Mouse (Mus musculus) liver, embryonic 13.5 days (tissue): ENCODE results near the gene Vmn1r179. TPM values are rescaled to one million over a fixed set of nuclear protein-coding genes. Genes with fewer than 3 reads are reported as not detected.
"Not testable (repeated sequence)": the region's sequence is repeated elsewhere in the genome, so short reads cannot be mapped to it uniquely, and the experiment has no call there.

Source experiments
- ATAC-seq: fragments of 200-750 bp; cut with Nextera tagmentation; 2 replicates; pipeline ENCODE4 v1.8.0; 2017; ENCODE audit warnings: low read depth, mild to moderate bottlenecking, moderate number of reproducible peaks, moderate library complexity
- DNase-seq: peaks from one replicate; pipeline ENCODE4 v3.0.0; 2022
- H3K27ac ChIP-seq: fragments of 300-500 bp; sonication (generic); 2 replicates; pipeline ENCODE4 v1.5.1; 2015; ENCODE audit warnings: moderate library complexity, mild to moderate bottlenecking, inconsistent platforms
- H3K27me3 ChIP-seq: fragments of 300-500 bp; sonication (generic); 2 replicates; pipeline ENCODE4 v1.6.1; 2015; ENCODE audit warnings: mild to moderate bottlenecking, inconsistent platforms
- H3K36me3 ChIP-seq: fragments of 300-500 bp; sonication (generic); 2 replicates; pipeline ENCODE4 v1.6.1; 2015; ENCODE audit warnings: mild to moderate bottlenecking, inconsistent platforms
- H3K4me1 ChIP-seq: fragments of 300-500 bp; sonication (generic); replicated peaks from 2 replicates; pipeline ENCODE4 v1.6.1; 2015; ENCODE audit warnings: inconsistent platforms
- H3K4me2 ChIP-seq: fragments of 300-500 bp; sonication (generic); 2 replicates; pipeline ENCODE4 v1.6.1; 2015; ENCODE audit warnings: inconsistent platforms, mild to moderate bottlenecking, moderate library complexity
- H3K4me3 ChIP-seq: fragments of 300-500 bp; sonication (generic); replicated peaks from 2 replicates; pipeline ENCODE4 v1.5.1; 2015; ENCODE audit warnings: mild to moderate bottlenecking, inconsistent platforms
- H3K9ac ChIP-seq: fragments of 300-500 bp; sonication (generic); 2 replicates; pipeline ENCODE4 v1.6.1; 2015; ENCODE audit warnings: mild to moderate bottlenecking, inconsistent platforms
- H3K9me3 ChIP-seq: fragments of 300-500 bp; sonication (generic); replicated peaks from 2 replicates; pipeline ENCODE4 v1.6.1; 2016; ENCODE audit warnings: inconsistent platforms
- WGBS: fragments of 180-500 bp; shearing (Covaris S2); methylation state at CpG from one replicate; pipeline ENCODE4 v1.1.7; 2015; ENCODE audit not compliant: insufficient replicate concordance; 5-methylcytosine and 5-hydroxymethylcytosine counted together
- polyA plus RNA-seq: library from polyadenylated mRNA; unstranded; fragments of >200 nt; fragmentation: Nextera tagmentation; extraction: Ambion mirVana; gene quantifications from 2 replicates; pipeline ENCODE4 v1.2.1, GENCODE M21; 2015

Vmn1r179 gene
- polyA plus RNA-seq = not detected in 2 replicates

DNA sequence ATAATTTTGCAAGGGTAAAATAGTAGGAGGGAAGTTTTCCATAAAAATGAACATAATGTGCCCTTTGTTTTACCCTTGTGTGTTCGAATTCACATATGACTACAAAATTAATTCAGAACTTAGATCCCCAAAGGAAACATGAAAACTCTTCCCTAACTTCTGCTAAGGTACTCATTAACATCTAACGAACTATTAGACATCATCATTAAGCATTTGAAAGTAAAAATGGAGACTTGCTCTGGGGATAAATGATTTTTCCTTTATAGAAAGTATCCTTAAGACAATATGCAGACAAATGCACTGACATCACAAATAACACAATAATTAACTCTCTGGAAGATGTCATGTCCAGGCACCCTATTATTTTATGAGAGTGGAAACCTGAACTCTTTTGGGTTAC is at the start of gene Vmn1r179:
Gene Vmn1r179 (plus strand): TSS at position 301 of the 400 bp plus-strand sequence.
- Histone ChIP-seq H3K9ac (no peak within 1 kb of the TSS), H3K4me1 (no peaks in the 10 kb centered on the region), H3K27me3 (no peaks in the 10 kb centered on the region), H3K9me3 (no peaks in the 10 kb centered on the region), H3K4me3 (no peak within 1 kb of the TSS), H3K27ac (no peak within 1 kb of the TSS), H3K36me3 (no peaks in the 10 kb centered on the region), H3K4me2 (no peak within 1 kb of the TSS)
- no peak for ATAC-seq
- DNase-seq = no peak
- WGBS = 26% methylated on average over 2 of the region's 2 CpGs

DNA sequence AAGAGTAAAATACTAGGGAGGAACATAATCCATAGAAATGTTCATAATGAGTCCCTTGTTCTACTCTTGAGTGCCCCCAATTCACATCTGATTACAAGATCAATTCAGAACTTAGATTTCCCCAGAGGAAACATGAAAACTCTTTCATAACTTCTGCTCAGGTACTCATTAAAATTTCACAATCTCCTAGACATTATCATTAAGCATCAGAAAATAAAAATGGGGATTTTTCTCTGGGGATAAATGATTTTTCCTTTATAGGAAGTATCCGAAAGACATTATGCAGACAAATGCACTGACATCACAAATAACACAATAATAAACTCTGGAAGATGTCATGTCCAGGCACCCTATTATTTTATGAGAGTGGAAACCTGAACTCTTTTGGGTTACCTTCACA is 35.1 kb upstream of the Vmn1r179 start, which contains the start of gene Vmn1r178:
Gene Vmn1r178 (plus strand): TSS at position 301 of the 400 bp plus-strand sequence.
- no peak for ATAC-seq

DNA sequence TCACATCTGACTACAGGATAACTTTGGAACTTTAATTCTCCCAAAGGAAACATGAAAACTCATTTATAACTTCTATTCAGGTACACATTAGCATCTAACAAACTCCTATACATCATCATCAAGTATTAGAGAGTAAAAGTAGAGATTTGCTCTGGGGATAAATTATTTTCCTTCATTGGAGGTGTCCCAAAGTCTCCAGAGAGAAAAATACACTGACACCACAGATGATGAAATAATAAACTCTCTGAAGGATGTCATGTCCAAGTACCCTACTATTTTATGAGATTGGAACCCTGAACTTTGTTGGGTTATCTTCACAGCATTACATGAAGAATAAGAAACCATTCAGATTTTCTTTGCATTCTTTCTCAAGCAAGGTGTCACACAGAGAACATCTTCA is 23.6 kb downstream of the Vmn1r179 start, which contains the start of gene Vmn1r180:
Gene Vmn1r180 (plus strand): TSS at position 301 of the 400 bp plus-strand sequence.
- H3K9me3 ChIP-seq = no peaks in the 10 kb centered on the region
- H3K4me1 ChIP-seq = no peaks in the 10 kb centered on the region
- no peaks in the 10 kb centered on the region for H3K27me3 ChIP-seq
- no peaks in the 10 kb centered on the region for H3K36me3 ChIP-seq
- no peak for DNase-seq
- H3K4me2 ChIP-seq = no peak within 1 kb of the TSS
- no peak within 1 kb of the TSS for H3K9ac ChIP-seq
- no peak within 1 kb of the TSS for H3K27ac ChIP-seq
- ATAC-seq = no peak
- H3K4me3 ChIP-seq = no peak within 1 kb of the TSS

More for the DNA sequence above, 35.1 kb upstream of the Vmn1r179 start, which contains the start of gene Vmn1r178:
- Histone ChIP-seq H3K9ac (no peak within 1 kb of the TSS), H3K27me3 (no peaks in the 10 kb centered on the region), H3K36me3 (no peaks in the 10 kb centered on the region), H3K9me3 (no peaks in the 10 kb centered on the region), H3K4me3 (no peak within 1 kb of the TSS), H3K4me2 (no peak within 1 kb of the TSS), H3K4me1 (no peaks in the 10 kb centered on the region), H3K27ac (no peak within 1 kb of the TSS)
- WGBS = 58% methylated on average over 1 of the region's 1 CpGs
- no peak for DNase-seq

DNA sequence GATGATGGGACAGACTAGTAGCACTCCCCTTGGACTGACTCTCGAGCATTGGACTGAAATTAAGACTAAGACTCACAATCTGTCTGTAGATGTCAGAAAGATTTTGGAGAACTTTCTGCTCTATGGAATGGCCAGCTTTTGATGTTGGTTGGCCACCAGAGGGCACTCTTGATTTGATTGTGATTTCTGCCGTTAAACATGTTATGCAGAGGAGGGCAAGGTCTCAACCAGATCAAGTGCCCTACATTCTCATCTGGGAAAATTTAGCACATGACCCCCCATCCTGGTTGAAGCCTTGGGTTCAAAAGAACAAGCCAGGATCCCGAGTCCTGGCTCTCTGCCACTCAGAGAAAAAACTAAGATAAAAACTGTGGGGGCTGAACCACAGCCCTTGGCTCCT is 41.3 kb downstream of the Vmn1r179 start:
- not testable (repeated sequence) for H3K4me3 ChIP-seq, ATAC-seq, H3K4me1 ChIP-seq, H3K27me3 ChIP-seq, DNase-seq, H3K9me3 ChIP-seq, H3K9ac ChIP-seq, H3K4me2 ChIP-seq, H3K36me3 ChIP-seq, H3K27ac ChIP-seq
- 38% methylated on average over 3 of the region's 3 CpGs for WGBS

DNA sequence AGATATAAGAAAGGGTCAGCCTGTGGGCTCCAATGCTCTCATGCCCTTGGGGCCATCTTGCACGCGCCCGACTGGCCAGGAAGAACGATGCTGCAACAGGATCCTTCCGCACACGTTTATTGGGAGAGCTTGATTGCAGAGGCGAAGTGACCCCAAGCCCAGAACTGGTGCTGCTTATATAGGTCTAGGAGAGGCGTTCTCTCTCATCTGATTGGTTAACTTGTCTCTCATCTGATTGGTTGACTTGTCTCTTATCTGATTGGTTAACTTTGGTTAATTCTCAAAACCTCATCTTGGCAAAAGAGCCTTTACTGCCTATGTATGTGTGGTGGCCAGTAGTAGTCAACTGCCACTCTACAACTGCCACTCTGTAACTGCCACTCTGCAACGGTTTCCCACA is 47.5 kb downstream of the Vmn1r179 start, which contains the start of gene Vmn1r181:
Gene Vmn1r181 (plus strand): TSS at position 301 of the 400 bp plus-strand sequence.
- 58% methylated on average over 9 of the region's 9 CpGs for WGBS
- not testable (repeated sequence) for ATAC-seq, H3K27me3 ChIP-seq, H3K9me3 ChIP-seq, H3K4me2 ChIP-seq, DNase-seq, H3K4me1 ChIP-seq, H3K27ac ChIP-seq, H3K4me3 ChIP-seq, H3K36me3 ChIP-seq, H3K9ac ChIP-seq

Other genes starting within 250 kb of the Vmn1r179 start
- gene Vmn1r173, start 226.3 kb upstream of the Vmn1r179 start, polyA plus RNA-seq = not detected in 2 replicates
- not detected in 2 replicates for gene Vmn1r174, start 174.7 kb upstream of the Vmn1r179 start, polyA plus RNA-seq
- gene Vmn1r175, start 116.3 kb upstream of the Vmn1r179 start, polyA plus RNA-seq = not detected in 2 replicates
- gene Vmn1r176, start 89.6 kb upstream of the Vmn1r179 start, polyA plus RNA-seq = not detected in 2 replicates
- not detected in 2 replicates for gene Vmn1r177, start 60.5 kb upstream of the Vmn1r179 start, polyA plus RNA-seq
- not detected in 2 replicates for gene Vmn1r178, start 35.0 kb upstream of the Vmn1r179 start, polyA plus RNA-seq
- not detected in 2 replicates for gene Vmn1r180, start 23.7 kb downstream of the Vmn1r179 start, polyA plus RNA-seq
- not detected in 2 replicates for gene Vmn1r181, start 47.6 kb downstream of the Vmn1r179 start, polyA plus RNA-seq
- gene V1rd19, start 74.7 kb downstream of the Vmn1r179 start, polyA plus RNA-seq = not detected in 2 replicates
- gene Vmn1r183, start 126.3 kb downstream of the Vmn1r179 start, polyA plus RNA-seq = not detected in 2 replicates
- gene Zfp180, start 154.9 kb downstream of the Vmn1r179 start, polyA plus RNA-seq = 10.0 and 13.1 TPM in 2 replicates
- 1.0 TPM in 2 replicates for gene Zfp112, start 185.3 kb downstream of the Vmn1r179 start, polyA plus RNA-seq
- 3.8 and 4.6 TPM in 2 replicates for gene Zfp235, start 207.2 kb downstream of the Vmn1r179 start, polyA plus RNA-seq
- gene Zfp114, start 248.1 kb downstream of the Vmn1r179 start, polyA plus RNA-seq = 0.61 and 0.94 TPM in 2 replicates